Mouse (Mus musculus) brain, embryonic 14.5 days (tissue): ENCODE measurements at regions not wholly inside any gene's neighbourhood (a gene's known extent, or its start where the extent isn't known, plus 50 kb on each side); places are given as distances from the start of the nearest gene placed in this dataset.

Experiments used
- DNase-seq: peaks from one replicate; pipeline ENCODE4 v3.0.0-alpha.2; 2011; ENCODE audit warnings: low read depth
- CTCF ChIP-seq: fragments of 200-500 bp; IDR thresholded peaks from 2 replicates; pipeline ENCODE4 v1.5.1; 2012; ENCODE audit warnings: inconsistent platforms, mild to moderate bottlenecking, moderate library complexity, borderline replicate concordance; ENCODE audit not compliant: insufficient read depth, insufficient read length; ENCODE audit errors: extremely low read depth
- POLR2A ChIP-seq: fragments of 200-500 bp; IDR thresholded peaks from 2 replicates; pipeline ENCODE4 v1.6.1; 2012; ENCODE audit warnings: mild to moderate bottlenecking, inconsistent platforms, borderline replicate concordance; ENCODE audit not compliant: poor library complexity, insufficient read depth, insufficient read length, severe bottlenecking; ENCODE audit errors: extremely low read depth

GRCm38 (mm10) chr5:133662474-133663256 lies 436.8 kb upstream of the Castor2 start:
- peak; percentile 81 for DNase-seq

GRCm38 (mm10) chr5:133660351-133660750 lies 439.2 kb upstream of the Castor2 start:
- no peak for DNase-seq
- TF ChIP-seq POLR2A (no peak), CTCF (no peak)

More at GRCm38 (mm10) chr5:133662474-133663256, 436.8 kb upstream of the Castor2 start:
- TF ChIP-seq POLR2A, result no peak
- TF ChIP-seq CTCF, result no peak

GRCm38 (mm10) chr5:133656837-133657236 lies 442.7 kb upstream of the Castor2 start:
- TF ChIP-seq POLR2A, result no peak
- no peak for DNase-seq

GRCm38 (mm10) chr5:133653431-133653830 lies 446.1 kb upstream of the Castor2 start:
- TF ChIP-seq POLR2A (no peak), CTCF (no peak)
- DNase-seq, result no peak

GRCm38 (mm10) chr5:133650246-133650645 lies 449.3 kb upstream of the Castor2 start:
- no peak for TF ChIP-seq CTCF
- TF ChIP-seq POLR2A, result no peak
- peak; percentile 82 for DNase-seq

GRCm38 (mm10) chr5:133645696-133646195 lies 453.8 kb upstream of the Castor2 start:
- no peak for TF ChIP-seq POLR2A
- no peak for TF ChIP-seq CTCF
- peak; percentile 74 for DNase-seq

GRCm38 (mm10) chr5:133643326-133643725 lies 456.2 kb upstream of the Castor2 start:
- TF ChIP-seq POLR2A (no peak), CTCF (no peak)
- peak; percentile 56 for DNase-seq

GRCm38 (mm10) chr5:133634481-133634880 lies 465.0 kb upstream of the Castor2 start:
- DNase-seq, result peak; percentile 82
- TF ChIP-seq CTCF (no peak), POLR2A (no peak)

- peak; percentile 55 for DNase-seq
- TF ChIP-seq CTCF (no peak), POLR2A (no peak)
Observed at GRCm38 (mm10) chr5:133631812-133632211, 467.7 kb upstream of the Castor2 start.

- no peak for TF ChIP-seq CTCF
- TF ChIP-seq POLR2A, result no peak
- DNase-seq, result peak; percentile 36
Observed at GRCm38 (mm10) chr5:133619347-133619746, 480.2 kb upstream of the Castor2 start.

GRCm38 (mm10) chr5:133601241-133601739 lies 498.2 kb upstream of the Castor2 start:
- TF ChIP-seq CTCF (no peak), POLR2A (no peak)
- peak; percentile 81 for DNase-seq

GRCm38 (mm10) chr5:133600630-133601029 lies 498.9 kb upstream of the Castor2 start:
- DNase-seq, result peak; percentile 66
- TF ChIP-seq CTCF, result peak; percentile 51; the same call in 1 of the 2 replicates
- TF ChIP-seq POLR2A, result no peak

- DNase-seq, result peak; percentile 74
- TF ChIP-seq CTCF (no peak), POLR2A (no peak)
Observed at GRCm38 (mm10) chr5:133598105-133598504, 501.4 kb upstream of the Castor2 start.
